Mouse (Mus musculus): ENCODE data around the gene Itsn1.

DNA sequence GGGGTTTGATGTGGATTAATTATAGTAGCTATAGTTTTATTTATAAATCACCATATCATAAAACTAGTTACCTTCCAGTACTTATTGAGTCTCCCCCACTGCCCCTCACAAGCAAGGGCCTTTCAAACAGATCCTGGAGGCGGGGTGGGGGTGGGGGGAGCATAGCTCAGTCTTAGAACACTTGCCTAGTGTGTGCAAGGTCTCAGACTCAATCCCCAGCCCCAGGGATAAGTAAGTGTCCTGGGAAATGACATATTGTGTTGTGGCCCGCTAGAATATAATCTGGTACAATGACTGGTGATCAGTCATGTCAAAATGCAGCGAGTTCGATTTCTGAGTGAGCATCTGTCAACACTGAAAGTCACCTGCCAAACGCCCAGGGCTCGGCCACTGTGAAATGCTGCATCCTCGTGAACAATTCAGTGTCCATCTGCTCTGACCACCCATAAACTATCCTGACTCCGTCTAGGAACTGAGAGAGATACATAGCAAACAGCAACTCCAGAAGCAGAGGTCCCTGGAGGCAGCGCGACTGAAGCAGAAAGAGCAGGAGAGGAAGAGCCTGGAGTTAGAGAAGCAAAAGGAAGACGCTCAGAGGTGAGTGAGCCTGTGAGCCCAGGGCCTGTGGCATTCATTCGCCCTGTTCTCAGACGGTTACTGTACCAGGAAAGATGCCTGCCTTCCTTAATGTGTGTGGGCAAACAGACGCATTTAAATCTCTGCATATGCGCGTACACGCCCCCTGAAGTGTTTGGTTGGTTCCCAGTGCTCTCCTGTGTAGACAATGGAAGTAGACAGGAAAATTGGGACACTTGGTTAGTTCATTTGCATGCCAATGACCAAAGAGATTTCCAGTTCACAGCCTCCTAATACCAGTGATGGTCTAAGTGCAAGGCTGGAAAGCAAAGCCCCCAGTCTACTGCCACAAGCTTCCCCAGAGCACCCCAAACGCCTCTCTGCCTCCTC is 107.8 kb downstream of the Itsn1 start:
- TF ChIP-seq EP300 (IDR thresholded peaks at IDR 0.05) (no peak), CTCF (IDR thresholded peaks at IDR 0.05) (no peak)
